Mouse (Mus musculus): Measurements from ENCODE around the gene Mael.

Mael gene

DNA sequence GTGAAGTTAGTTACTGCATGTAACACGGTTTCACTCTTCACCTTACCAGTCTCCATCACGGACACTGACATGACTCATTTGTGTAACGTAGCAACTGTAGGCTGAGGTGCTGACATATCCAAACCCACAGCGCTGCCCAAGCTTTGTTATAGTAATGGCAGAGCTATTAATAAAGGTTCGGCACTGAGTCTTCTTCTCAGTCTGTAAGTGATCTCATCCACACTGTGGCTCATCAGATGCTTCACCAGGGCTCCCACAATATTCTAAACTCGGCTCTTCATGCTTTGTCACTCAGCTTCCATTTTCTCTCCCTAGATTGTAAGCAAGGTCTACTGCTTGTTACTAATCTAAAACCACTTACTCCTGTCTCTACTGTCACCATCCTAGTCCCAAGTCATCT, 29.2 kb downstream of the Mael start:
- no peak for DNase-seq (ENCODE audit: extremely low read depth, low read depth, low spot score)

DNA sequence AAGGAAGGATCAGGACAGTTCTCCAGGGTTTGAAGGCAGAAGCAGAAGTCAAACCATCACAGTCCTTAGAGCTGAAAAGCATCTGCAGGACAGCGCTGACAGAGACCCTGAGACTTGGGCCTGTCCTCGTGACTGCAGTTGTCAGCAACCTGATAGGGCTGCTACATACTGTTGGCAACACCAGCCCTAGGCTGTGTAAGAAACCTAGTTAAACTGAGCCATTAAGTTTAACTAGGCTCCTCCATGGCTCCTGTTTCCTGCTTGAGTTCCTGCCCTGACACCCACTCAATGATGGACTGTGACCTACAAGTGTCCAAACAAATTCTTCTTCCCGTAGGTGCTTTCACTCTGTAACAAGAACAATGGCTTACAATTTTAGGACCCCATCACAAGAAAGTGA, 33.4 kb downstream of the Mael start:
- DNase-seq (ENCODE audit: extremely low read depth, low read depth, low spot score) = no peak

DNA sequence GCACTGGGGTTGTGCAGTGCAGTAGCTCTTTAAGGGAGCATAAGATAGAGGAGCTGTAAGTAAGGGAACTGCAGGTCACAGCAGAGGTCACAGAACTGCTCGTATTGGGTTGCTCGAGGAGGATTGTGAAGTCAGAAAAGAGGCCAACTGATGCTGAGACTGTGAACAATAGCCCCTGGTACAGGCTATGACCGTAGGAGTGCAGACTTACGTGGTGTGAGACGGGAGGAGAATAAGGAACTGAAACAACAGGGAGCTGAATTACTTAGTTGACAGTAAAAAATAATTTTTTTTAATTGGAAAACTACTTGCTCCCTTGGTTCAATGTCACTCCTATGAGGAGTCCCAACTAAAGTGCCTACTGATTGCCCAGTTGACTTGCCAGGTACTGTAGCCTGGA, 34.4 kb downstream of the Mael start:
- DNase-seq (ENCODE audit: extremely low read depth, low read depth, low spot score) = no peak

DNA sequence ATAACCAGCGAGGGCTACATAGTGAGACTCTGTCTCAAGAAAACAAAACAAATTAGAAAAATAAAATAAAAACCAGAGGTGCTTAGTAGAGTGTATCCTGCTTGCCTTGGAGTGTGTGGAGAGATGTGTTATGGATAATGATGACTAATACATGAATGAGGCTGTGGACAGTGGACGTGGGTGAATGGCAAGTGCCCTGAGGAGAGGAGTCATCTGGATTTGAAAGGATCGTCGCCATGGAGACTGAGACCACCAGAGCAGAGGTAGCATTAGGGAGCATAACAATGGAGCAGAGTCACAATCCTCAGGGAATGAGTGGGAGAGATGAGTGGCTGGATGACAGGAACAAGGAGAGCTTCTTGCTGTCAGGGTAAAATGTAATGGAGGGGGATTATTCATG, 48.7 kb downstream of the Mael start:
- DNase-seq (ENCODE audit: extremely low read depth, low read depth, low spot score) = no peak

DNA sequence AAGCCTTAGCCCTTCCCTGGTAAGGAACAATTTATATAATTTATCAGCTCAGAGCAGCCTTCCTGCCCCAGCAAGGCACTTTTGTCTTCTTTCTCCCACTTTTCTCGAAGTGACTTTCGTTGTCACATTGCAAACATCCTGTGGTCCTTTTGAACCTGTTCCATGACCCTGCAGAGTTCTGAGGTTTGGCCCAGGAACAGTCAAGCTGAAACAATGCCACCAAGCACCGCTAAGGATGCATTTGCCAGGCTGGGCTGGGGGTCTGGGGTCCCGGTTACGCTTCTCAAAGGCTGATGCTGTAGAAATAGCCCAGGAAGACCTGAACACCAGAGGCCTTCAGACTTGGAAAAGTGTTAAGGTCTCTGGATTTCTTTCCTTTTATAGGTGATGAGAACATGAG, 53.2 kb downstream of the Mael start:
- DNase-seq (ENCODE audit: extremely low read depth, low read depth, low spot score) = no peak

GRCm38 (mm10) chr1:166184391-166185229, 53.9 kb downstream of the Mael start:
- DNase-seq (ENCODE audit: extremely low read depth, low read depth, low spot score) = no peak

- peak; percentile 52 for DNase-seq (ENCODE audit: extremely low read depth, low read depth, low spot score)
These were observed 55.5 kb downstream of the Mael start for GRCm38 (mm10) chr1:166182952-166183627.

DNA sequence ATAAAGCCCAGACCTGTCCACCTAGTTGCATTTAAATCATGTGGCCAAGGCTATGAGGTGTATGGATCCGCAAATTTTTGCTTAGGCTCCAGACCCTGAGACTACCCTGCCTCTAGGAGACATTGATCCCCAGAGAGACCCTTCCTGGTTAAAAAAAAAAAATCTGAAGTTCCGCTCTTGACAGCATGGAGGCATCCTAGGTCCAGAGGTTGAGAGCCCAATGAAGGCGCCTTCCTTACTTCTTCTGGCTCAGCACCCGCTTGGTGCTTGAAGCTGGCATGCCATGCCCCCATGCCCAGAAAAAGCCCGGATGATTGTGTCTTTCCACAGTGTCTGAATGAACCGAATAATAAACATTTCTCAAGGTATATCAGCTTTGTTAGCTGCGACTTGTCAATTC, 57.0 kb downstream of the Mael start:
- DNase-seq (ENCODE audit: extremely low read depth, low read depth, low spot score) = no peak

- DNase-seq (ENCODE audit: extremely low read depth, low read depth, low spot score) = no peak
These were observed 64.9 kb downstream of the Mael start for GRCm38 (mm10) chr1:166173621-166174020.

DNA sequence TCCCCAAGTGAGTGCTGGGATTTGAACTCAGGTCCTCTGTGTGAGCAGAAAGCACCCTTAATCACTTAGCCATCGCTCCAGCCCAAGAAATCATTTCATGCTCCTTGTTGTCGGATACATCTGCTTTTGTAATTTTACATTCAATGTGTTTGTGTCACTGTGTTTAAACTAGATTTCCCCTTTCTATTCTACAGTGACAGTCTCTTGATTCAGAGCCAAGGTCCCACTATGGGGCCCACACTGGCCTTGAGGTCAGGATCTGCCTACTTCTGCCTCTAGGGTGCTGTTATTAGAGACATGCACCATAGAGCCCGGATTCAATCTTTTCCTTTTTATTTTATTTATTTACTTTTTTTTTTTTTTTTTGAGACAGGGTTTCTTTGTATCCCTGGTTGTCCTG, 65.6 kb downstream of the Mael start:
- no peak for DNase-seq (ENCODE audit: extremely low read depth, low read depth, low spot score)

DNA sequence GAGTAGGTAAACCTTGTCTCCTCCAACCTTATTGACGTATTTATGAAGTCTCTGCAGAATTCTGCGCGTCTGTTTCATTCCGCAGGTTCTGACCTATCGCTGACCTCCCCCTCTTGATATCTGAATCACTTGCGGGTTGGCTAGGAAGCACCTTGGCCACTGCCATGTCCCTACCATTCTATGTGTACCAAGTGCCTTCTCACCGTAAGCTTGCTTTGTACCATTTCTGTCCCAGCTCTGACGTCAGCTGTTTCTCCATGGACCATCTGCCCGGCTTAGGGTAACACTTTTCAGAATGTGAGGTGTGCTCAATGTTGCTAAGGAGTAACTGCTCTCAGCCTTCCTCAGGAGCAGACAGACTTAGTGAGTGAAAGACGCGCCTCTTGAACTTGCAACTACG, 67.7 kb downstream of the Mael start:
- DNase-seq (ENCODE audit: extremely low read depth, low read depth, low spot score) = no peak

GRCm38 (mm10) chr1:166169713-166170112, 68.8 kb downstream of the Mael start:
- DNase-seq (ENCODE audit: extremely low read depth, low read depth, low spot score) = no peak

DNA sequence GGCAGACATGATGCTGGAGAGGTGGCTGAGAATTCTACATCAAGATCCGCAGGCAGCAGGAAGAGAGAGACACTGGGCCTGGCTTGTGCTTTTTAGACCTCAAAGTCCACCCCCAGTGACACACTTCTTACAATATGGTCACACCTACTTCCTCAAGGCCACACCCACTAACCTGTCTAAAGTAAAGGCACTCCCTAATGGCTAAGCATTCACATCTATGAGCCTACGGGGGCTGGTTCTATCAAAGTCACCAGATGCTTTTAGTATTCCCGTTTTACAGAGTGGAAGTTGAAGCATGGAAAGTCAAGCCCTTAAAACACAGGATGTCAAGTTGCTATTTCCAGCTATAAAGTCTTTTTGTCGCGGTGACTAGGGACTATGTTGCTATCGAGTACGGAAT, 70.5 kb downstream of the Mael start:
- no peak for DNase-seq (ENCODE audit: extremely low read depth, low read depth, low spot score)

GRCm38 (mm10) chr1:166167405-166167804, 71.1 kb downstream of the Mael start:
- DNase-seq (ENCODE audit: extremely low read depth, low read depth, low spot score) = no peak

DNA sequence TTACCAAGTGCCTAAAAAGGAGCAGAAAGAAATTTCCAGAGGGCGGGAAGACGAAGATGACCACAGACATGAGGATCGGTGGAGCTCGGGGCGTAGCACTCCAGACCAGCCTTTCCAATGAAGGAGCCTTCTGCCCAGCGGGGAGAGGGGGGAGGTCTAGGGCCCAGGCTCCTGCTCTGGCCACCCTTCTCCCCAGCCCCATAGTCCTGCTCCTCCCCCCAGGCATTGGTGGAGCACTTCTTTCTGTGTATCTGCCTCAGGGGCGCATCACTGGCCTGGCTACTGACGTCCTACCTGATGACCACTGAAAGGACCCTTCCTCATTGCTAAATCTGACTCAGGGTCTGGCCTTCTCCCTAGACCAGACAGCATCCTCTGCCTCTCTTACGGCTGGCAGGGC, 73.4 kb downstream of the Mael start:
- no peak for DNase-seq (ENCODE audit: extremely low read depth, low read depth, low spot score)

- no peak for DNase-seq (ENCODE audit: extremely low read depth, low read depth, low spot score)
These were observed 74.0 kb downstream of the Mael start for GRCm38 (mm10) chr1:166164580-166164979.

GRCm38 (mm10) chr1:166160569-166161445, 77.7 kb downstream of the Mael start:
- no peak for DNase-seq (ENCODE audit: extremely low read depth, low read depth, low spot score)

DNA sequence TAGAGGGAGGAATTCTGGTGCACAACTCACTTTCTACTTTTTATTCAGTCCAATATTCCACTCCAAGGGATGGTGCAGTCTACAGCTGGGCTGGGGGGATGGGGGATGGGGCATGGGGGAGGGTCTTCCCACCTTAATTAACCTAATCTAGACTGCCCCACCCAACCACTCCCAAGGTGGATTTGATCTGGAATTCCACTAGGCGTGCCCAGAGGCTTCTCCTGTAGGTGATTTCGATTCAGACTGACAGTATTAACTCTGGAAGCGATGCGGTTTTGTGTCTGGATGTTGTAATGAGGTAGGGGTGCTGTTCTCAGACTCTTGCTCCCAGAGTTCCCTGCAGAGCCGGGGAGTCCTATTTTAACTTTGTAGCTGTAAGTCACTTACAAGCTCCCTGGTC, 78.4 kb downstream of the Mael start:
- DNase-seq (ENCODE audit: extremely low read depth, low read depth, low spot score) = no peak

GRCm38 (mm10) chr1:166158664-166159063, 79.9 kb downstream of the Mael start:
- no peak for DNase-seq (ENCODE audit: extremely low read depth, low read depth, low spot score)

DNA sequence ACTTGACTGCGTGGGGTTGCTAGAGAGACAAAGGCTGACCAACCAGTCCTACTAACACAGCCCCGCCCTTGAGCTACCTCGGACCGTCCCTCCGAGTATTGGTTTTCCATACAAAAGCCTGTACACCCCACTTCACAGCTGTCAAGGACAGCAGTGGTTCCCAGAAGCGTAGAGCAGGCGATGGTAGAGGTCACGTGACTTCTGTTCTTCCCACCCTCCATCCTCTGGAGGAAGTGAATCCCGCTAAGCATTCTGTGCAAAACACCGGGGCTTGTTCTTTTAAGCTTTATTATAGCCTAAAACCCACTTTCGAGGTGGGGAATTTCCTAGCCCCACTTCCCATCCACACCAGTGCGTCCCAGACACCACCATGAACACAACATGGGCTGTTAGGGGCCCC, 80.8 kb downstream of the Mael start:
- no peak for DNase-seq (ENCODE audit: extremely low read depth, low read depth, low spot score)

DNA sequence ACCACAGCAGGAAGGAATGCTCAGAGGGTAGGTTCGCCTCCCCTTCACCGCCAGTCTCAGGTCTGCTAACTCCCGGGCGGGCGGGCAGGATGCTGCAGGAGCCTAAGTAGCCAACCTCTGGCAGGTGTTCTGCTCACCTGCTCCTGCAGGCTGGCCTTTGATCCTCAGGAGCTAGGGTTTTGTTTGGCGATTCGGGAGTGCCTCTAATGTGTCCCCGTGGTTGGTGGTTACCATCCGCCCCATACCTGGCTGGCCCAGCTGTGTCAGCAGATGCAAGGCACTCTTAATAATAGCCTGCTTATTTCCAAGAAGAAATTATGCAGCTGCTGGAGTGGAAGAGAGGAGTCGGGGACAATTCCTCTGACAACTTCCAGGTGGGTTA, 83.4 kb downstream of the Mael start:
- no peak for DNase-seq (ENCODE audit: extremely low read depth, low read depth, low spot score)

Data from fat pad, adult 2 months (tissue).